Mouse (Mus musculus): ENCODE results near the gene Alkbh1. TPM values are rescaled to one million over a fixed set of nuclear protein-coding genes. Genes with fewer than 3 reads are reported as not detected.

Alkbh1 gene
- polyA plus RNA-seq (2017; shearing (Covaris generic)) = 59.7 TPM

GRCm38 (mm10) chr12:87443700-87444122, at the start of gene Alkbh1, which contains the start of gene Slirp:
TSS of gene Alkbh1 (minus strand) at chr12:87444017.
TSS of gene Slirp (plus strand) at chr12:87443896.

GRCm38 (mm10) chr12:87471964-87472786, 28.4 kb upstream of the Alkbh1 start, which contains the start of gene Snw1:
TSS of gene Snw1 (minus strand) at chr12:87472274.

GRCm38 (mm10) chr12:87388122-87388774, 55.6 kb downstream of the Alkbh1 start, which contains the start of gene Sptlc2:
TSS of gene Sptlc2 (minus strand) at chr12:87388355.

Other genes starting within 250 kb of the Alkbh1 start
- 1.9 TPM for gene Samd15, start 244.3 kb downstream of the Alkbh1 start, polyA plus RNA-seq (2017; shearing (Covaris generic))
- 8.3 TPM for gene Tmed8, start 243.6 kb downstream of the Alkbh1 start, polyA plus RNA-seq (2017; shearing (Covaris generic))
- 0.42 TPM for gene Noxred1, start 205.3 kb downstream of the Alkbh1 start, polyA plus RNA-seq (2017; shearing (Covaris generic))
- 20.2 TPM for gene Vipas39, start 177.8 kb downstream of the Alkbh1 start, polyA plus RNA-seq (2017; shearing (Covaris generic))
- 158 TPM for gene Ahsa1, start 177.5 kb downstream of the Alkbh1 start, polyA plus RNA-seq (2017; shearing (Covaris generic))
- gene Ism2, start 144.3 kb downstream of the Alkbh1 start, polyA plus RNA-seq (2017; shearing (Covaris generic)) = not detected
- gene Sptlc2, start 55.7 kb downstream of the Alkbh1 start, polyA plus RNA-seq (2017; shearing (Covaris generic)) = 133 TPM
- gene Slirp, start 121 bp downstream of the Alkbh1 start, polyA plus RNA-seq (2017; shearing (Covaris generic)) = 38.7 TPM
- gene Snw1, start 28.3 kb upstream of the Alkbh1 start, polyA plus RNA-seq (2017; shearing (Covaris generic)) = 158 TPM
- gene Gm5788, start 50.7 kb upstream of the Alkbh1 start, polyA plus RNA-seq (2017; shearing (Covaris generic)) = not detected
- gene Gm8300, start 70.3 kb upstream of the Alkbh1 start, polyA plus RNA-seq (2017; shearing (Covaris generic)) = not detected
- 0.19 TPM for gene Oog1, start 158.7 kb upstream of the Alkbh1 start, polyA plus RNA-seq (2017; shearing (Covaris generic))
- gene Gm4027, start 174.9 kb upstream of the Alkbh1 start, polyA plus RNA-seq (2017; shearing (Covaris generic)) = not detected
- gene Gm16381, start 200.6 kb upstream of the Alkbh1 start, polyA plus RNA-seq (2017; shearing (Covaris generic)) = not detected